Mouse (Mus musculus) 416B (cell line): ENCODE results near the gene Rnft1.
"Not testable (repeated sequence)": the region's sequence is repeated elsewhere in the genome, so short reads cannot be mapped to it uniquely, and the experiment has no call there.

Experiments used
- DNase-seq: peaks from one replicate; pipeline ENCODE4 v3.0.0; 2011; ENCODE audit warnings: low read depth

The Rnft1 gene

DNA sequence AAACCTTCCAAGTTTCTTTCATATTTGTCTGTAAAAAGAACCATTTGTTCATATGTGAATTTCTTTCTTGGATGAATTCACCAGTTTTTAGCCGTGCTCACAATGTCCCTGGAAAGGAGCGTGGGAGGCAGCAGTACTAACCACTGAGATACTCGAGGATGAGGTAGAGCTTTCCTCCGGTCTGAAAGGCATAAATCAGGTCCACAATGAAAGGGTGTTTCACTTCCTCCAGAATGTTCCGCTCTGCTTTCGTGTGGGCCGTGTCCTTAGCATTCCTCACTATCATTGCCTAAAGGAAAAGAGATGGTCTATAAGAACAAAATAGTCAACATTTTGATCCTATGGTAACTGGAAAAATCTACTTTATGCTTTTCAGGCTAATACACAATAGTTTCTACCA is 35.3 kb downstream of the Rnft1 start:
- DNase-seq: no peak

GRCm38 (mm10) chr11:86527528-86527927 is 43.1 kb downstream of the Rnft1 start:
- DNase-seq: no peak

GRCm38 (mm10) chr11:86532834-86533233 is 48.4 kb downstream of the Rnft1 start:
- DNase-seq: peak; percentile 61

GRCm38 (mm10) chr11:86533302-86533701 is 48.8 kb downstream of the Rnft1 start:
- DNase-seq: not testable (repeated sequence)

DNA sequence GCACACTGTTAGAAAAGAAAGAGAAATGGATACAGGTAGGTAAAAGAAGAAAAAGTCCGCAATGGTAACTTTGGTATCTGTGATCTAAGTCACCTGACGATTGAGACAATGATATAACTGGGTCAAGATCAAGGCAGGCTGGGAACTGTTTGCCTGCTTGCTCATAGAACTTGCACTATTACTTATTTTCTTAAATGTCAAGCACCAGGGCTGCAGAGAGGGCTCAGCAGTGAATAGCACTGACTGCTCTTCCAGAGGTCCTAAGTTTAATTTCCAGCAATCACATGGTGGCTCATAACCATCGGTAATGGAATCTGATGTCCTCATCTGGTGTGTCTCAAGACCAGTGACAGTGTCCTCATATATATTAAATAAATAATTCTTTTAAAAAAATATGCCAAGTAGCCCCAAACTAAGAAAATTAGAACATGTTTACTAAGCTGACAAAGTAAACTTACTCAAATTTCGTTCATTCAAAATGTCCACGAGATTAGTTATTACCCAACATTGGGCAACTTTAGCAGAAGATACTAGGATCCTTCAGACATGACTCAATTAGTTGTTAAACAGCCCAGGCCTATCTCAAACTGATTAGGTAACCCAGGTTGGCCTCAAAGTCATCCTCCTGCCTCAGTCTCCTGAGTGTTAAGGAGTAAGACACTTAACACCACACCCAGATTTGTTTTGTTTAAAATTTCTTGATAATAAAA is 49.9 kb downstream of the Rnft1 start:
- DNase-seq: peak; percentile 55

GRCm38 (mm10) chr11:86538786-86539185 is 54.3 kb downstream of the Rnft1 start:
- DNase-seq: no peak

- DNase-seq: no peak
These were observed 55.4 kb downstream of the Rnft1 start for GRCm38 (mm10) chr11:86539716-86540475.

- no peak for DNase-seq
These were observed 56.0 kb downstream of the Rnft1 start for GRCm38 (mm10) chr11:86540476-86540845.

DNA sequence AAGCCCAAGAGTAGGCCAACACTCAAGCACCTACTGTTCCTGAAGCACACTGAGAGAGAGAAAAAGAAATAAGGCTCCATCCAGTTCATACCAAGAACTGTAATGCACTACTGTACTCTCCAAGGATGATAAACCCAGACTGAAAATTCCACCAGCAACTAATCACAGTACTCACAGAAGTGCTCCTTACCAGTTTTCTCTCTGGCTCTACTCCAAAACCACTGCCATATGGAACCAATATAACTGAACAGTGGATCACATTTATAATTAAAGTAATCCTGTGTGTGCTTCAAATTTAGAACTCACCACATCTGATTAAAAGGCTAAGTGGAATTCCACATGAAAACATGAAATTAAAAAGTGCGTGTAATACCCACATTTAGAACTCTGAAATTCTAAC is 58.4 kb downstream of the Rnft1 start:
- no peak for DNase-seq

GRCm38 (mm10) chr11:86543960-86544638 is 59.6 kb downstream of the Rnft1 start:
- peak; percentile 35 for DNase-seq

DNA sequence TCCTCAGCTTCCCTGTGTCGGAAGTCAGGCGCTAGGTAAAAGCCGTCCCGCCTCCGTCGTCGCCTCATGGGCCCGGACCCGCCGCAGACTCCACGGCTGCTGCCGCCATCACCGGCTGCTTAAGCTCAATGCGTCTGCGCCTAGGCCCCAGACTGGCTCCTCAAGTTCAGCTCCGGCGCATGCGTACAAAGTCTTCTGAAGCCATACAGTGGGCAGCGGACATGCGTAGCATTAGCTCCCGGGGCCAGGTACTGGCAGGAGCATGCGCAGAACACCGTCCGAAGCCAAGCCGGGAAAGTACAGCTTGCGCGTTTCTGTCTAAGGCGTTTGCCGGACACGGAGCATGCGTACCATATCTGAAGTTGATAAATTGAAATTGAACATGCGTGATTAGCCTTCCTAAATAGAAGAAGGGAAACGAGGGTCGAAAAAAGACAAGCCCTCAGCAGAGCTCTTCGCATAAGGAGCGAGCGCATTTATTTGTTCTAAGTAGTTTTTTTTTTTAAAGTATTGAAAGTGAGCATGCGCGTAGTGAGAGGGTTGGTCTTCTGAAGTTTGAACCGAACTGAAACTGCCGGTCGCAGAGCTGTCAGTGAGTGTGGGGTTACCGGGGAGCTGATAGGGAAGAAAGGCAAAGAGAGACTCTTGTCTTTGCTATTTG is 60.3 kb downstream of the Rnft1 start, which contains the start of the genes Rps6kb1 and Tubd1:
Gene Rps6kb1 (minus strand): TSS at position 167 of the 661 bp plus-strand sequence.
Gene Tubd1 (plus strand): TSS at position 353 of the 661 bp plus-strand sequence.
- peak; percentile 100 for DNase-seq

DNA sequence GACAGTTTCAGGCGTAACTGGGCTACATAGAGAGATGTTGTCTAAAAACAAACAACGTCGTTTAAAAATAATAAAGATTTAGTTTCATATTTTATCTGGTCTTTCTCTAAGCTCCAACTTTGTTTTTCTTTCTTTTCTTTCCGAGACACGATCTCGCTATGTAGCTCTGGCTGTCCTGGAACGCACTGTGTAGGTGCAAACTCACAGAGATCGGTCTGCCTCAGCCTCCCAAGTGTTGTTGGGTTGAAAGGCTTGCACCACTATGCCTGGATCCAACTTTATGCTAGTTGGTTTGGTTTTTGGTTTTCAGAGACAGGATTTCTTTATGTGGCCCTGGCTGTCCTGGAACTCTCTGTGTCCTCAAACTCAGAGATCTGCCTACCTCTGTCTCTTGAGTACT is 61.1 kb downstream of the Rnft1 start:
- DNase-seq: no peak

DNA sequence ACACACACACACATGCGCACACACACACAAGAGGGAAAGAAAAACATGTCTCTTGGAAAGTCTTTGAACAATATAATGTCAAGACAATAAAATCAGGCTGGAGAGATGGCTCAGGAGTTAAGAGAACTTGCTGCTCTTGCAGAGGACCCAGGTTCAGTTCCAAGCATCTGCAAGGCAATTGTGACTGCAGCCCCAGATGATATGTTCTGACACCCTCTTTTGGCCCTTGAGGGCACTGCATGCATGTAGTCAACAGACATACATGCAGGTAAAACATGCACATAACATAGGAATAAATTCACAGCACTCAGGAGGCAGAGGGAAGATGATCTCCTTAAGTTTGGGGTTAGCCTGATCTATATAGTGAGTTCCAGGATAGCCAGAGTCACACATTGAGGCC is 63.0 kb downstream of the Rnft1 start:
- DNase-seq: peak; percentile 58
